Mouse (Mus musculus) liver, postnatal 0 days (tissue): ENCODE measurements at regions not wholly inside any gene's neighbourhood (a gene's known extent, or its start where the extent isn't known, plus 50 kb on each side); places are given as distances from the start of the nearest gene placed in this dataset.

ENCODE experiments used
- CTCF ChIP-seq: sonication (generic); IDR thresholded peaks from 2 replicates; pipeline ENCODE4 v1.5.1; 2016; ENCODE audit warnings: antibody characterized with exemption, low read depth
- EP300 ChIP-seq: IDR thresholded peaks from 2 replicates; pipeline ENCODE4 v1.6.1; 2016; ENCODE audit warnings: antibody characterized with exemption, low read depth, mild to moderate bottlenecking

- TF ChIP-seq CTCF (no peak), EP300 (no peak)
Measured at GRCm38 (mm10) chr3:120305608-120306007, 521.3 kb upstream of the Ptbp2 start.
